Mouse (Mus musculus): ENCODE measurements around the gene Dnajb5. TPM values are rescaled to one million over a fixed set of nuclear protein-coding genes. Genes with fewer than 3 reads are reported as not detected.

Gene Dnajb5
- polyA plus RNA-seq, 1 experiment from 2014 or later = 17.6 TPM

DNA sequence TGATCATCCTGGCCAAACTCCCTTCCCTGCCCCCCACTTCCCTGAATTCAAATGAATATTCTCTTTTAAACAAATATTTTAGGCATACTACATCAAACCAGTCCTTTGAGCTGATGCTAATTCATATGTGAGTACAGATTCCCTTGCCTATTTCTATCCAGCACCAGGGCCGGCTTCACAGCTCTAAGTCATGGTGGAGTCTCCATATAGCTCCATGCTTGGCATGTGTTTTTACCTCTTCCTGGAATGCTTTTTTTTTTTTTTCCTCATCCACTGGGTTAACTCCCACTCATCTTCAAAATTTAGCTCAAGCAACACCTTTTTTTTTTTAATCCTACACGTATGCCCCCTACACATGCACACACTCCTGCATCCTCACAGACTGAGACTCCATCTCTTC lies 28.1 kb upstream of the Dnajb5 start:
- DNase-seq (ENCODE audit: low spot score) = no peak
- H3K27ac ChIP-seq = no peak overlapping the region
- H3K27me3 ChIP-seq (ENCODE audit: insufficient read depth, poor library complexity, severe bottlenecking) = peaks cover 39% of the 10 kb centered on the region
- no peaks in the 10 kb centered on the region for H3K9me3 ChIP-seq
- peaks cover 13% of the 10 kb centered on the region for H3K4me1 ChIP-seq (replicated peaks)
- no peaks in the 10 kb centered on the region for H3K36me3 ChIP-seq
- 90% methylated on average over 2 of the region's 2 CpGs for WGBS
- H3K4me3 ChIP-seq = no peak overlapping the region

DNA sequence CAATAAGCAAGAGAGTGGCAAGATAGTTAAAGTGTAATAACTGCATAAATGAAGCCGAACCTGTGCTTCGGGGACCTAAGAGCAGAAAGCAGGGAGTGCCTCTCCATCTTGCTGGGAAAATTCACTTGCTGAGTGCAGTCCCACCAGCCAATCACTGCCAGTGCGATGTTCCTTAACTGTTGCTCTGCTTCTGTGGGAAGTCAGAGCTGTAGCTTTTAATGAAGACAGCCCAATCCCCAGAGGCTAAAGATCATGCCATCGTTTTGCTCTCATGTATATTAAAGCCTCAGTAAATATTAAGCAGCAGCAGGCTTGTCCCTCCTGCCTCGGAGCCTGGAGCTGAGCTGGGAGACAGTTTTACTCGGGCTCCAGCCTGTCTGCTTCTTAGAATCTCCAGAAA lies 27.6 kb upstream of the Dnajb5 start:
- Histone ChIP-seq H3K27me3 (ENCODE audit: insufficient read depth, poor library complexity, severe bottlenecking) (peaks cover 35% of the 10 kb centered on the region), H3K36me3 (no peaks in the 10 kb centered on the region), H3K9me3 (no peaks in the 10 kb centered on the region), H3K4me3 (no peak overlapping the region), H3K27ac (no peak overlapping the region), H3K4me1 (replicated peaks) (peaks cover 10% of the 10 kb centered on the region)
- no peak for DNase-seq (ENCODE audit: low spot score)
- 77% methylated on average over 6 of the region's 6 CpGs for WGBS

DNA sequence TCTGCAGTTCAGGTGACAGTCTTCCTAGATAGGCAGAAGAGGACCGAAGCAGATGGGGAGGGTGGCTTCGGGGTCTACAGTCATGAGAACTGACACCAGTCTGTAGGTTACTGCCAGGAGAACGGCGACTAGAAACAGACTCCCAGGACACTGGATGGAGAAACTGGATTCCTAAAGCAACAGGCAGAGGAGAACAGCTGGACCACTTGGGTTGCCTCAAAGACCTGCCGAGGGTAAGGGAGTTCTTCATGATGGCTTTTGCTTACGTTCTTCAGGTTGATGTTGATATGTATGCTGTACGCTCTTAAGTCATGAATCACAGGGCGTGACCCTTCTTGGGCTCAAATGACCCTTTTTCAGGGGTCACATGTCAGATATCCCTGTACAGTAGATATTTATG lies 27.2 kb upstream of the Dnajb5 start:
- peaks cover 31% of the 10 kb centered on the region for H3K27me3 ChIP-seq (ENCODE audit: insufficient read depth, poor library complexity, severe bottlenecking)
- DNase-seq (ENCODE audit: low spot score) = no peak
- H3K9me3 ChIP-seq = no peaks in the 10 kb centered on the region
- no peaks in the 10 kb centered on the region for H3K36me3 ChIP-seq
- peaks cover 6% of the 10 kb centered on the region for H3K4me1 ChIP-seq (replicated peaks)
- 88% methylated on average over 8 of the region's 8 CpGs for WGBS
- no peak overlapping the region for H3K27ac ChIP-seq
- no peak overlapping the region for H3K4me3 ChIP-seq

DNA sequence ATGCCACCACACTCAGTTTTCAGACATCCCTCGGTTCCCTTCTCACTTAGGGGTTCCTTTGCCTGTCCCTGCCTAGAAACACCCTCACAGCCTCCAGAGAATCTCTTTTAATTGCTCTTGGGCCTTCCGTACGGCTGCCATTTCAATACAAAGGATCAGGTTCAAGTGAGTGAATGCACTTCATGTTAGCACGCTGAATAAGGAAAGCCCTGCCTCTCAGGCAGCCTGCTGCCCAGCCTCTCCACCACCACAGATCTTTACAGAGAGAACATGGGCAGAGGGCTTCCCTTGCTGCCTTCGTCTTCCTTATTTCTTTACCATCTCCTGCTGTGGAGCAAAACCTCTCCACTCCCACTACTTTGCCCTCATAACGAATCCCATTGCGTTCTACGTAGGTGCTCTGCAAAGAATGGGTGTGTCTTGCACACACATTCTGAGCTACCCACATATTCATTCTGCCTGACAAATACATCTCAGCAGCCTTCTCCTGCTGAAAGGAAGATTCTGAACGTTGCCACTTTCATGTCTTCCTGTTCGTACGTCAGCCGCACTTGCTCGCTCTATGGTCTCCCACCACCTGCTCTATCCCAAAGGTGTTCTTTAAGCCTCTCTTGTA lies 25.4 kb upstream of the Dnajb5 start:
- WGBS = 75% methylated on average over 13 of the region's 13 CpGs
- Histone ChIP-seq H3K36me3 (no peaks in the 10 kb centered on the region), H3K27me3 (ENCODE audit: insufficient read depth, poor library complexity, severe bottlenecking) (peaks cover 14% of the 10 kb centered on the region), H3K27ac (no peak overlapping the region), H3K4me1 (replicated peaks) (peaks cover 5% of the 10 kb centered on the region; the same call in 1 of the 2 replicates), H3K4me3 (no peak overlapping the region), H3K9me3 (no peaks in the 10 kb centered on the region)
- no peak for DNase-seq (ENCODE audit: low spot score)

GRCm38 (mm10) chr4:42928209-42928608 lies 21.4 kb upstream of the Dnajb5 start:
- 0 out of 2 replicates have a peak, but pooled peaks cover under 1% of the 10 kb centered on the region for H3K4me1 ChIP-seq (replicated peaks)
- H3K4me3 ChIP-seq = no peak overlapping the region
- H3K27me3 ChIP-seq (ENCODE audit: insufficient read depth, poor library complexity, severe bottlenecking) = peaks cover 18% of the 10 kb centered on the region
- no peak for DNase-seq (ENCODE audit: low spot score)
- no peaks in the 10 kb centered on the region for H3K36me3 ChIP-seq
- H3K9me3 ChIP-seq = no peaks in the 10 kb centered on the region
- H3K27ac ChIP-seq = no peak overlapping the region
- WGBS = 80% methylated on average over 5 of the region's 5 CpGs

DNA sequence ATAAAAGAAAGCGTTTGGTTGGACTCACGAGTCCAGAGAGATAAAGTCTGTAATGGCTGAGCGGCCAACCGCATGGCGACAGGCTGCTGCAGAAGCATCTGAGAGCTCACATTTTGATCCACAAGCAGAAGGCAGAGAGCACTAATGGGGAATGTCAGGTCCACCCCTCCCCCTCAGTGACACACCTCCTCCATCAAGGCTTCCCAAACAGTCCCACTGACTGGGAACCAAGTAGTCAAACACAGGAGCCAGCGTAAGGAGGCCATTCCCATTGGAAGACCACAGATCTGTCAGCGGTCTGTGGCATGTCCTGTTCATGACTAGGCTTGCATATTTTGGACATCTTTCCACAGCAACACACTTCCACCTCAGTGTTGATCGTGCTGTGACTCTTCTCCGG lies 20.7 kb upstream of the Dnajb5 start:
- peaks cover 20% of the 10 kb centered on the region for H3K27me3 ChIP-seq (ENCODE audit: insufficient read depth, poor library complexity, severe bottlenecking)
- H3K4me1 ChIP-seq (replicated peaks) = peaks cover 7% of the 10 kb centered on the region; the same call in 1 of the 2 replicates
- DNase-seq (ENCODE audit: low spot score) = no peak
- H3K27ac ChIP-seq = no peak overlapping the region
- H3K4me3 ChIP-seq = no peak overlapping the region
- no peaks in the 10 kb centered on the region for H3K36me3 ChIP-seq
- no peaks in the 10 kb centered on the region for H3K9me3 ChIP-seq
- 93% methylated on average over 9 of the region's 9 CpGs for WGBS

DNA sequence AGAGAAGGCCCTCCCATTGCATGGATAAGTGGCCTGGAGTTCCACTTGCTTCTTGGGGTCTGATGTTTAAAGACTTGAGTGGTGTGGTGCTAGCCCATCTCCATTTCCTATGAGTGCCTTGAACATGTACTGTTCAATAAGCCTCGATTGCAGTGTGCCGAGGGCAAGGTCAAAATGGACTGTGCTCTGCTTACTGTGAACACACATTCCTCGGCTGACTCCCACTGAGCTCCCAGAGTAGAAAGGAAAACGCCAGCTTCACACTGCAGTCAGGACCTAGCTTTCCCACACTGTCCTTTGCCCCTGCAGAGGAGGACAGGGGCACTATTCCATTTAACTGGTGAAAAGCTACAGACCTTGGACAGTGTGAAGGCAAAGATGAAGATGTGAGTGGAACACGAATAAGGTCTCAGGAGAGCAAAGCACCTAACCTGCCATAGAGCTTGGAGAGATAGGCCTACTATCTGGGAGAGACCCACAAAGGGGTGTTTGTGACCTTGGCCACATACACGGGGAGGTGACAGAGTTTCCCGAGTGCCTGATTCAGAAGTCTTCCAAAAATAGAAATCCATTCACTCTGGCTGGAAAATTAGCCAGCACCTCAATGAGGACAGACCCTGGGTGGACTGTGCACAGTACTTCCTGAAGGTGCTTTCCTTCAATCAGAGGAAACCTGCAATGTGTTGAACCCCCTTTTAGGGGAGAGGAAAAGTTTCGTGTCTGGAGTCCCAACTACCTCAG lies 17.2 kb upstream of the Dnajb5 start:
- Histone ChIP-seq H3K36me3 (no peaks in the 10 kb centered on the region), H3K27me3 (ENCODE audit: insufficient read depth, poor library complexity, severe bottlenecking) (peaks cover 42% of the 10 kb centered on the region), H3K27ac (no peak overlapping the region), H3K9me3 (no peaks in the 10 kb centered on the region), H3K4me1 (replicated peaks) (peaks cover 7% of the 10 kb centered on the region; the same call in 1 of the 2 replicates), H3K4me3 (no peak overlapping the region)
- WGBS = 62% methylated on average over 8 of the region's 8 CpGs
- DNase-seq (ENCODE audit: low spot score) = no peak

- H3K27ac ChIP-seq = no peak overlapping the region
- peak; percentile 52 for DNase-seq (ENCODE audit: low spot score)
- H3K27me3 ChIP-seq (ENCODE audit: insufficient read depth, poor library complexity, severe bottlenecking) = peaks cover 55% of the 10 kb centered on the region
- 10% methylated on average over 22 of the region's 22 CpGs for WGBS
- no peaks in the 10 kb centered on the region for H3K36me3 ChIP-seq
- H3K4me3 ChIP-seq = peak overlapping the region; percentile 35
- peaks cover 7% of the 10 kb centered on the region; the same call in 1 of the 2 replicates for H3K4me1 ChIP-seq (replicated peaks)
- H3K9me3 ChIP-seq = no peaks in the 10 kb centered on the region
These were observed 16.0 kb upstream of the Dnajb5 start for GRCm38 (mm10) chr4:42933630-42934029.

GRCm38 (mm10) chr4:42941396-42941795 lies 8.2 kb upstream of the Dnajb5 start:
- Histone ChIP-seq H3K4me3 (no peak overlapping the region), H3K36me3 (no peaks in the 10 kb centered on the region), H3K9me3 (no peaks in the 10 kb centered on the region), H3K27me3 (ENCODE audit: insufficient read depth, poor library complexity, severe bottlenecking) (peaks cover 30% of the 10 kb centered on the region), H3K27ac (no peak overlapping the region), H3K4me1 (replicated peaks) (peaks cover 5% of the 10 kb centered on the region)
- no peak for DNase-seq (ENCODE audit: low spot score)
- WGBS = 81% methylated on average over 7 of the region's 7 CpGs

GRCm38 (mm10) chr4:42943341-42943740 lies 6.3 kb upstream of the Dnajb5 start:
- Histone ChIP-seq H3K36me3 (no peaks in the 10 kb centered on the region), H3K4me1 (replicated peaks) (peaks cover 25% of the 10 kb centered on the region), H3K27ac (no peak overlapping the region), H3K9me3 (no peaks in the 10 kb centered on the region), H3K27me3 (ENCODE audit: insufficient read depth, poor library complexity, severe bottlenecking) (peaks cover 27% of the 10 kb centered on the region), H3K4me3 (no peak overlapping the region)
- no peak for DNase-seq (ENCODE audit: low spot score)
- 91% methylated on average over 5 of the region's 5 CpGs for WGBS

GRCm38 (mm10) chr4:42944185-42944584 lies 5.4 kb upstream of the Dnajb5 start:
- Histone ChIP-seq H3K27ac (no peak overlapping the region), H3K9me3 (no peaks in the 10 kb centered on the region), H3K4me1 (replicated peaks) (peaks cover 33% of the 10 kb centered on the region), H3K4me3 (no peak overlapping the region), H3K36me3 (no peaks in the 10 kb centered on the region), H3K27me3 (ENCODE audit: insufficient read depth, poor library complexity, severe bottlenecking) (peaks cover 23% of the 10 kb centered on the region)
- DNase-seq (ENCODE audit: low spot score) = no peak
- WGBS = 85% methylated on average over 9 of the region's 9 CpGs

DNA sequence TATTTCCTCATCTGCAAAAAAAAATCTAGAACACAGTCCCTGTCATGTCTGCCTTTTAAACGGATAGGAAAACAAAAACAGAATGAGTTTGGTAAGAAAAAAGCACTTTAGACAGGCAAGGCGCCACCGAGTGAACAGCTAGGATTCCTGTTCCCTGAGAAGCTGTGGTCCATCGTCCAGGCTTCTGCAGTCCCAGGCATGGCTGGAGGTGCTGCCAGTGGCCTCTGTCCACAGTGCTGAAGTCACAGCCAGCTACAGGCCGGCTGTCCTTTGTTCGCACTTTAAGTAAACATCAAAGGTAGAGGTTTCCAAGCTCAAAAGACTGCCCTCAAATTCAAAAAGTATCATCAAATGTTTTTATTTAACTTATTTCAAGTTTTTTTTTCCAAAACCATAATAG lies 4.6 kb upstream of the Dnajb5 start:
- peak; percentile 27 for DNase-seq (ENCODE audit: low spot score)
- WGBS = 11% methylated on average over 6 of the region's 6 CpGs
- peaks cover 23% of the 10 kb centered on the region for H3K27me3 ChIP-seq (ENCODE audit: insufficient read depth, poor library complexity, severe bottlenecking)

GRCm38 (mm10) chr4:42945445-42945844 lies 4.2 kb upstream of the Dnajb5 start:
- Histone ChIP-seq H3K27me3 (ENCODE audit: insufficient read depth, poor library complexity, severe bottlenecking) (peaks cover 22% of the 10 kb centered on the region), H3K36me3 (no peaks in the 10 kb centered on the region), H3K27ac (no peak overlapping the region), H3K4me3 (no peak overlapping the region), H3K9me3 (no peaks in the 10 kb centered on the region), H3K4me1 (replicated peaks) (peaks cover 45% of the 10 kb centered on the region)
- DNase-seq (ENCODE audit: low spot score) = no peak
- WGBS = 86% methylated on average over 3 of the region's 3 CpGs

More for the DNA sequence above, 4.6 kb upstream of the Dnajb5 start:
- Histone ChIP-seq H3K4me3 (no peak overlapping the region), H3K36me3 (no peaks in the 10 kb centered on the region), H3K9me3 (no peaks in the 10 kb centered on the region), H3K4me1 (replicated peaks) (peaks cover 41% of the 10 kb centered on the region), H3K27ac (no peak overlapping the region)
